Mouse (Mus musculus) CH12.LX (cell line): Measurements from ENCODE around the gene Mettl26. TPM values are rescaled to one million over a fixed set of nuclear protein-coding genes. Genes with fewer than 3 reads are reported as not detected.

ENCODE experiments used
- DNase-seq: peaks from one replicate; pipeline ENCODE4 v3.0.0-alpha.2; 2013; ENCODE audit errors: extremely low read depth
- H3K27ac ChIP-seq: 2 replicates; pipeline ENCODE4 v1.5.1; 2012; ENCODE audit warnings: low read depth, mild to moderate bottlenecking, control low read depth, moderate library complexity; ENCODE audit not compliant: insufficient read depth
- H3K27me3 ChIP-seq: replicated peaks from 2 replicates; pipeline ENCODE3; 2012; ENCODE audit warnings: inconsistent platforms
- H3K36me3 ChIP-seq, 2 experiments: replicated peaks in 1 of 2; 2 replicates each; pipeline versions ENCODE3 to v1.6.1; 2012; ENCODE audit warnings: inconsistent platforms in 1 of 2, low read length in 1 of 2, mild to moderate bottlenecking in 1 of 2, mixed read lengths in 1 of 2, moderate library complexity in 1 of 2; ENCODE audit not compliant: control insufficient read depth in 1 of 2, insufficient read depth in 1 of 2
- H3K4me1 ChIP-seq, 2 experiments: 2 replicates each; pipeline ENCODE4 v1.6.1; 2012; ENCODE audit warnings: inconsistent platforms in 1 of 2, moderate library complexity in 1 of 2; ENCODE audit not compliant: insufficient read depth in 2 of 2, control insufficient read depth in 1 of 2
- H3K4me2 ChIP-seq: 2 replicates; pipeline ENCODE4 v1.6.1; 2012; ENCODE audit warnings: low read depth, mild to moderate bottlenecking, control low read depth; ENCODE audit not compliant: poor library complexity, insufficient read depth, severe bottlenecking
- H3K4me3 ChIP-seq, 3 experiments: fragments of 150-350 bp in 1 of 3; sonication (generic) in 1 of 3; replicated peaks in 1 of 3; 2 replicates each; pipeline versions ENCODE3 to v1.5.1; 2011 to 2012; ENCODE audit warnings: low read depth in 2 of 3, low read length in 2 of 3, mild to moderate bottlenecking in 2 of 3, moderate library complexity in 2 of 3, control low read depth in 1 of 3, improper control_type of control experiment in 1 of 3, inconsistent platforms in 1 of 3, mixed read lengths in 1 of 3; ENCODE audit not compliant: poor library complexity in 1 of 3
- H3K79me2 ChIP-seq: replicated peaks from 2 replicates; pipeline ENCODE4 v1.6.1; 2012; ENCODE audit warnings: mild to moderate bottlenecking, moderate library complexity; ENCODE audit not compliant: control insufficient read depth, poor library complexity, insufficient read depth, severe bottlenecking; ENCODE audit errors: extremely low read depth
- H3K9ac ChIP-seq: 2 replicates; pipeline ENCODE4 v1.6.1; 2012; ENCODE audit warnings: low read depth, mild to moderate bottlenecking, control low read depth, moderate library complexity; ENCODE audit not compliant: insufficient read depth
- H3K9me3 ChIP-seq: replicated peaks from 2 replicates; pipeline ENCODE3; 2012; ENCODE audit warnings: low read length, inconsistent platforms, mixed read lengths
- BHLHE40 ChIP-seq: IDR thresholded peaks from 2 replicates; pipeline ENCODE4 v1.6.1; 2011; ENCODE audit warnings: mild to moderate bottlenecking, low read depth, low read length, improper control_type of control experiment
- CHD2 ChIP-seq: IDR thresholded peaks from 2 replicates; pipeline ENCODE4 v1.6.1; 2011; ENCODE audit warnings: low read length, improper control_type of control experiment
- CTCF ChIP-seq, 2 experiments: IDR thresholded peaks in 1 of 2; conservative IDR thresholded peaks in 1 of 2; 2 replicates each; pipeline ENCODE4 v1.5.1; 2011 to 2012; ENCODE audit warnings: low read depth in 2 of 2, low read length in 2 of 2, improper control_type of control experiment in 1 of 2, inconsistent platforms in 1 of 2, mild to moderate bottlenecking in 1 of 2, moderate library complexity in 1 of 2
- E2F4 ChIP-seq: IDR thresholded peaks from 2 replicates; pipeline ENCODE4 v1.6.1; 2011; ENCODE audit warnings: low read depth, low read length, improper control_type of control experiment; ENCODE audit not compliant: insufficient replicate concordance
- ELF1 ChIP-seq: IDR thresholded peaks from 2 replicates; pipeline ENCODE4 v1.6.1; 2014; ENCODE audit warnings: low read depth, mild to moderate bottlenecking, inconsistent platforms, low read length, improper control_type of control experiment
- EP300 ChIP-seq: IDR thresholded peaks from 2 replicates; pipeline ENCODE4 v1.6.1; 2011; ENCODE audit warnings: low read length, improper control_type of control experiment
- ETS1 ChIP-seq: conservative IDR thresholded peaks from 2 replicates; pipeline ENCODE4 v1.6.1; 2012; ENCODE audit warnings: low read depth, mild to moderate bottlenecking, inconsistent platforms, low read length, improper control_type of control experiment, moderate library complexity
- GABPA ChIP-seq: IDR thresholded peaks from 2 replicates; pipeline ENCODE4 v1.6.1; 2012; ENCODE audit warnings: low read depth, low read length, improper control_type of control experiment, inconsistent platforms; ENCODE audit not compliant: insufficient replicate concordance
- IRF4 ChIP-seq: IDR thresholded peaks from 2 replicates; pipeline ENCODE4 v1.6.1; 2014; ENCODE audit warnings: low read depth, mild to moderate bottlenecking, inconsistent platforms, low read length, improper control_type of control experiment
- JUN ChIP-seq: IDR thresholded peaks from 2 replicates; pipeline ENCODE4 v1.6.1; 2011; ENCODE audit warnings: low read depth, mild to moderate bottlenecking, low read length, improper control_type of control experiment, moderate library complexity; ENCODE audit not compliant: insufficient read depth
- JUND ChIP-seq: conservative IDR thresholded peaks from 2 replicates; pipeline ENCODE4 v1.6.1; 2011; ENCODE audit warnings: low read depth, low read length, improper control_type of control experiment
- KAT2A ChIP-seq: IDR thresholded peaks from 2 replicates; pipeline ENCODE4 v1.6.1; 2012; ENCODE audit warnings: low read length, improper control_type of control experiment, inconsistent platforms; ENCODE audit not compliant: insufficient replicate concordance
- MAFK ChIP-seq: IDR thresholded peaks from 2 replicates; pipeline ENCODE4 v1.6.1; 2011; ENCODE audit warnings: low read length, improper control_type of control experiment; ENCODE audit not compliant: insufficient replicate concordance
- MAX ChIP-seq: IDR thresholded peaks from 2 replicates; pipeline ENCODE4 v1.6.1; 2011; ENCODE audit warnings: low read length, improper control_type of control experiment
- MAZ ChIP-seq: IDR thresholded peaks from 2 replicates; pipeline ENCODE4 v1.6.1; 2012; ENCODE audit warnings: low read depth, mild to moderate bottlenecking, inconsistent platforms, low read length, improper control_type of control experiment, moderate library complexity
- NELFE ChIP-seq: IDR thresholded peaks from 2 replicates; pipeline ENCODE4 v1.6.1; 2011; ENCODE audit warnings: low read depth, low read length, improper control_type of control experiment
- NRF1 ChIP-seq: IDR thresholded peaks from 2 replicates; pipeline ENCODE4 v1.6.1; 2014; ENCODE audit warnings: low read depth, mild to moderate bottlenecking, inconsistent platforms, low read length, improper control_type of control experiment, moderate library complexity
- PAX5 ChIP-seq: IDR thresholded peaks from 2 replicates; pipeline ENCODE4 v1.6.1; 2012; ENCODE audit warnings: low read length, inconsistent platforms, mixed read lengths
- POLR2A ChIP-seq: IDR thresholded peaks from 2 replicates; pipeline ENCODE4 v1.6.1; 2011; ENCODE audit warnings: low read depth, mild to moderate bottlenecking, improper control_type of control experiment, low read length
- POLR2AphosphoS2 ChIP-seq: IDR thresholded peaks from 2 replicates; pipeline ENCODE4 v1.6.1; 2011; ENCODE audit warnings: low read depth, low read length, improper control_type of control experiment
- RAD21 ChIP-seq: IDR thresholded peaks from 2 replicates; pipeline ENCODE4 v1.6.1; 2011; ENCODE audit warnings: low read depth, mild to moderate bottlenecking, low read length, improper control_type of control experiment, moderate library complexity
- SIN3A ChIP-seq: IDR thresholded peaks from 2 replicates; pipeline ENCODE4 v1.6.1; 2012; ENCODE audit warnings: low read length, improper control_type of control experiment, inconsistent platforms
- TBP ChIP-seq: conservative IDR thresholded peaks from 2 replicates; pipeline ENCODE4 v1.6.1; 2011; ENCODE audit warnings: low read depth, low read length, improper control_type of control experiment
- USF2 ChIP-seq: conservative IDR thresholded peaks from 2 replicates; pipeline ENCODE4 v1.6.1; 2011; ENCODE audit warnings: low read depth, low read length, improper control_type of control experiment
- ZKSCAN1 ChIP-seq: IDR thresholded peaks from 2 replicates; pipeline ENCODE4 v1.6.1; 2012; ENCODE audit warnings: low read depth, inconsistent platforms, low read length, improper control_type of control experiment, borderline replicate concordance
- dilution Hi-C: fragments of 300-500 bp; cut with MboI; formaldehyde crosslinking; loops from 2 replicates; pipeline ENCODE4 v1.14.3; 2020; ENCODE audit warnings: low sequenced_read_pairs; ENCODE audit not compliant: extremely low pct_unique_long_range_greater_than_20kb, extremely low pct_ligation_motif_present
- in situ Hi-C: fragments of 300-500 bp; cut with MboI; formaldehyde crosslinking; loops from 3 replicates; pipeline ENCODE4 v1.14.3; 2019; ENCODE audit warnings: low sequenced_read_pairs, low pct_ligation_motif_present, low pct_unique_long_range_greater_than_20kb, mixed read lengths
- polyA plus RNA-seq: library from polyadenylated mRNA; unstranded; fragments of >175 nt; gene quantifications from 2 replicates; pipeline ENCODE4 v1.2.1, GENCODE M21; 2012; ENCODE audit warnings: low read depth; ENCODE audit not compliant: insufficient read length
- total RNA-seq, 2 experiments: library from RNA; depleted of rRNA; stranded (reverse); fragments of 300-350 nt in 1 of 2; fragments of >200 nt in 1 of 2; gene quantifications; 2 replicates each; pipeline ENCODE4 v1.2.3; 2012 to 2014

Gene Mettl26
- total and polyA plus RNA-seq, 3 experiments, result 29.8 to 52.5 (median 33.0) TPM

DNA sequence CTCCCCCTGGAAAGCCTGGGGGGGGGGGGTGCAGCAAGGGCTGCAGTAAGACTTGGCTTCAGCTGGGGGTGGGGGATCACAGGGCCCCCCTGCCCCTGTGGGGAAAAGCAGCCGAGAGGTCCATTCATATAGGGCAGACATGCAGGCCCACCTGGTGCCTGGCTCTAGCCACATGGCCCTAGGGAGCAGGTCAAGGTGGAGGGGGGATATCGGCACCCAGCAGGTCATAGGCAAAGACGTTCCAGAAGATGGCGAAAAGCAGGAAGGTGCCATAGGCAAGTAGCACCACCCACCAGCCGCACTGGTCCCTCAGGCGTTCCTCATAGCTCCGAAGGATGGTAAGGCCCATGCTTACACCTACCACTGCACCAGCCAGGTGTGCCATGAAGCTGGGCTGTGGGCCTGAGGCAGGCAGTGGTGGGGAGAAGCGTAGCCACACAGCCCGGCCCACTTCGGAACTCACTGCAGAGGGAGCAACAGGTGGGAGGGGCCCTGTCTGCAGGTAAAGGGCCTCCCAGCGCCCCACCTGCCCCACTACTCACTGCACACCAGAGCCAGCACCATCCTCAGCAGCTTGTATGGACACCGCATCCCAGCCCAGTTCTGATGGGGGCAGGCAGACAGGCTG lies 40.2 kb upstream of the Mettl26 start:
- H3K4me3 ChIP-seq, result no peak overlapping the region
- H3K9ac ChIP-seq, result no peak overlapping the region
- peaks cover 62 to 76% of the 10 kb centered on the region in 2 experiments for H3K36me3 ChIP-seq

GRCm38 (mm10) chr17:25835301-25835700 lies 39.6 kb upstream of the Mettl26 start:
- no peak overlapping the region for H3K27ac ChIP-seq
- TF ChIP-seq MAFK, result no peak
- no peak for TF ChIP-seq POLR2AphosphoS2
- TF ChIP-seq NELFE, result no peak
- no peak for TF ChIP-seq CHD2
- TF ChIP-seq PAX5, result no peak
- H3K79me2 ChIP-seq, result peaks cover 14% of the 10 kb centered on the region
- no peak overlapping the region for H3K4me3 ChIP-seq
- no peak for DNase-seq
- H3K27me3 ChIP-seq, result no peaks in the 10 kb centered on the region
- no peak overlapping the region for H3K4me2 ChIP-seq
- peaks cover 64 to 76% of the 10 kb centered on the region in 2 experiments for H3K36me3 ChIP-seq
- dilution Hi-C loops (no loop called here), in situ Hi-C loops (no loop called here)
- H3K9me3 ChIP-seq, result no peaks in the 10 kb centered on the region
- peaks cover 16 to 35% of the 10 kb centered on the region in 2 experiments for H3K4me1 ChIP-seq
- H3K9ac ChIP-seq, result no peak overlapping the region

More for the DNA sequence above, 40.2 kb upstream of the Mettl26 start:
- in situ Hi-C loops (no loop called here), dilution Hi-C loops (no loop called here)
- Histone ChIP-seq H3K4me1 (peaks cover 16 to 37% of the 10 kb centered on the region in 2 experiments), H3K4me2 (0 out of 2 replicates have a peak overlapping the region, but pooled peaks have one; percentile 33), H3K9me3 (no peaks in the 10 kb centered on the region), H3K79me2 (peaks cover 14% of the 10 kb centered on the region), H3K27me3 (no peaks in the 10 kb centered on the region), H3K27ac (no peak overlapping the region)
- no peak for TF ChIP-seq KAT2A
- TF ChIP-seq ZKSCAN1, result no peak
- no peak for TF ChIP-seq USF2
- TF ChIP-seq CTCF (conservative IDR thresholded peaks at IDR 0.05 in 1 of 2, IDR thresholded peaks at IDR 0.05 in 1 of 2; ENCODE audit: low read depth in 2 of 2, low read length in 2 of 2), result no peak
- TF ChIP-seq NRF1, result no peak
- TF ChIP-seq JUN, result no peak
- TF ChIP-seq GABPA, result no peak
- no peak for DNase-seq

DNA sequence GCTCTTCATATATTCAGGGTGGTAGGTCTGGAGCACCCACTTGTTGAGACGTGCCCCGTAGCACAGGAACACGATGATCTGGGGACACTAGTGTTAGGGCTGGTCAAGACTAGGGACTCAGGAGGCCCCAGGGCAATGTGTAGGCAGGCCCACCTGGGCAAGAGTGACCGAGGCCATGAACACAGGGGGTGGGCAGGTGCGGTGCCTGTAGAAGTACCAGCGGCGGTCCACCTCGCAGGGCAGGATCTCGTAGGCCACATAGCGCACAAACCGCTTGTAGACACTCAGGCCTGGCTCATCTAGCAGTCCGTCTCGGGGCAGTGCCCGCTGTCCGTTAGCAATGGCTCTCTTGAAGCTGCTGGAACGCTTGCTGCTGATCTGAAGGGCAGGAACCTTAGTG lies 39.1 kb upstream of the Mettl26 start:
- H3K9ac ChIP-seq, result no peak overlapping the region
- in situ Hi-C loops, result no loop called here
- TF ChIP-seq KAT2A (no peak), JUND (no peak), SIN3A (no peak), E2F4 (no peak), POLR2AphosphoS2 (no peak), USF2 (no peak), ETS1 (no peak), NELFE (no peak), TBP (no peak), EP300 (no peak), MAX (no peak), MAZ (no peak), POLR2A (no peak), NRF1 (no peak), RAD21 (no peak), ELF1 (no peak), IRF4 (no peak), PAX5 (no peak), BHLHE40 (no peak)
- TF ChIP-seq, all 38 proteins: peak for 0
- no peak for DNase-seq
- Histone ChIP-seq H3K36me3 (peaks cover 64 to 76% of the 10 kb centered on the region in 2 experiments), H3K4me2 (no peak overlapping the region), H3K4me1 (peaks cover 16 to 31% of the 10 kb centered on the region in 2 experiments), H3K9me3 (no peaks in the 10 kb centered on the region), H3K27me3 (no peaks in the 10 kb centered on the region), H3K27ac (no peak overlapping the region), H3K4me3 (no peak overlapping the region), H3K79me2 (peaks cover 14% of the 10 kb centered on the region)
- dilution Hi-C loops, result no loop called here
